Mouse (Mus musculus) kidney, adult 18-20 months (tissue): ENCODE data around the gene Lrpprc.

Experiments
- DNase-seq: peaks from one replicate; pipeline ENCODE4 v3.0.0; 2021

Gene Lrpprc

DNA sequence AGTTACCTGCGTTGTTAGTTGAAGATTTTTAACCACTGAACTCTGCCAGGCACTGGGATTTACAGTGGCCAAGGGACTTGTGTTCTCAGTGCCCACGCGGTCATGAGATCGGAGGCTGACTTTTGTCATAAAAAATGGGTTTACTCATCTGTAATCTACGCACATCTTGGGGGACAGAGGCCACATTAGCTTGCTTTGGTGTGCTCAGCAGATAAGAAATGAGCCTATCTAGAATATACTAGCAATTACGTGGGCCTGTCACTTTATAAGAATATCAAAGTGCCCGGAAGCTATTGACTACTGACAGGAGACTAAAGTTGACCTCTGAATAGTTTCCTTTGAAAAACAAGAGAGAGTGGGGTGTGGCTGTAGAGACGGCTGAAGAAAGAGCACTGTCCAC, 131.6 kb downstream of the Lrpprc start:
- no peak for DNase-seq

DNA sequence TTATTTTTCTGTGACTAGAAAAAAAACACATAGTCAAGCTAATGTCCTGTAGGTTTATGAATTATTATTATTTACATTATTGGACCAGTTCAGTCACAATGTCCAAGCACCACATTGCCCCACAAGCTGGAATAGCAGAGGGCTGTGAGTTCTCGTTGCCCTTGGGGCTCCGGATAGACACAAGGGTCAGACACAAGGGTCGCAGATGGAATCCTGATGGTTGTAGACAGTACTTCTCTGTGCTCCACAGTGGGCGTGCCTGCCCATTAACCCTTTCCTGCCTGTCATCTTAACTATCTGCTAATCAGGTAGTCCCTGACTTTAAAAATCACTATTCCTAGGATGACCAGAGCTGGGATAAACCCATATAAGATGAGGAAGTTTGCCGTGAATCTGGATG, 132.4 kb downstream of the Lrpprc start:
- DNase-seq = no peak

GRCm38 (mm10) chr17:84657782-84658181, 132.8 kb downstream of the Lrpprc start:
- no peak for DNase-seq

DNA sequence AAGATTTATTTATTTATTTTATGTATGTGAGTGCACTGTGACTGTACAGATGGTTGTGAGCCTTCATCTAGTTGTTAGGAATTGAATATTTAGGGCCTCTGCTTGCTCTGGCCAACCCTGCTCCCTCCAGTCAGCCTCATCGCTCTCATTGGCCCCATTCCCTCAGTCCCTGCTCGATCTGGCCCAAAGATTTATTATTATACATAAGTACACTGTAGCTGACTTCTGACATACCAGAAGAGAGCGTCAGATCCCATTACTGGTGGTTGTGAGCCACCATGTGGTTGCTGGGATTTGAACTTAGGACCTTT, 133.2 kb downstream of the Lrpprc start:
- DNase-seq = no peak

DNA sequence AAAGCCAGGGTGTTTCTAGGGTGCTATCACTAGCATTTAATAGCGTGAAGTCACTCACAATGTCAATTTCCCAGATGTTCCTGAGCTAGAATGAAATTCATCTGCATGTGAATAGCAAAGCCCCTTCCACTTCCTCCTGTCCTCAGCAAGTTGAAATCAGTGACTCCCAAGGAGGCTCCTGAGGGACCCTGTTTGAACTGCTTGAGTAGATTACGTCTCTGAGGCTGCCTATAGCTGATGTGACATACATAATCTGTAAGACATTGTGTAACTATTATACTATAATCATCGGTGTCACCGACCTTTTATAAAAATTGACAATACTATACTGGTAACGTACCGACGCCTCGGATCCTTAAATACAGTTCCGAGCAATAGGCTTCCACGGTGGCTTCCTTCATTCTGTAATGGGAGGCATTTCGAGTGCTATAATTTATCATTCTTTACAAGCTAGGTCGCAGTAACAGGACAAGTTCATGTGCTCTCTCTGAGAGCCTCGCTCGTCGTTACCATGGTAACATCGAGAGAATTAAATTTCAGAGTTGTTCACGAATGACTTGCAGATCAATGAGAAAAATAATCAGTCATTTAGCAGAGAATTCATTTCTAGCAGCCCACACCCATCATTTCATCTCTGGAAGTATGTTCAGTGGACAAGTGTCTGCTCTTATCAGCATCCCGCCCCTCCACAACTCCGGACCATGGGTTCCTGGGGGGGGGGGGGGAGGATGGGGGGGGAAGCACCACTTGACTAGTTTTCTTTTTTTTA, 133.8 kb downstream of the Lrpprc start:
- DNase-seq = no peak

DNA sequence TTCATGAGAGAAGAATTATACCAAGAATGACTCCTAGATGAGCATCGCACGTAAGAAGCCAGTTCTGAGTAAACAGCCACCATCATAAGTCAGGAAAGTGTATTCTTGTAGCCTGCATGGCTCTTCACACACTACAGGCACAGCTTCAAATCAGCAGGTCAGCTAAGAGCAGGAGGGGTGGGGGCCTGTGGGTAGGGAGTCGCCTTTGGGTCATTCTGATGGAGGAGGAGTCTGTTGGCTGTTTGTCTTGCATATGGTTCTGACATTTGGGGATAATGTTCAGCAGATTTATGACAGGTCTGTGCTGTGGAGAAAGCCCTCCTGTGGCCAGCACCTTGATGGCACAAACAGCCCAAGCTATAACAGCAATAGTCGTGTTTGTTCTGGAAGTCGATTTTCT, 134.4 kb downstream of the Lrpprc start:
- no peak for DNase-seq
